Mouse (Mus musculus) retina, embryonic 14.5 days (tissue): ENCODE results near the gene Olfr514.
A peak's percentile ranks its signal among the peaks of the same experiment; 100 is the strongest.

Experiments used
- DNase-seq: peaks from one replicate; pipeline ENCODE4 v3.0.0-alpha.2; 2015; ENCODE audit warnings: low spot score

The Olfr514 gene

DNA sequence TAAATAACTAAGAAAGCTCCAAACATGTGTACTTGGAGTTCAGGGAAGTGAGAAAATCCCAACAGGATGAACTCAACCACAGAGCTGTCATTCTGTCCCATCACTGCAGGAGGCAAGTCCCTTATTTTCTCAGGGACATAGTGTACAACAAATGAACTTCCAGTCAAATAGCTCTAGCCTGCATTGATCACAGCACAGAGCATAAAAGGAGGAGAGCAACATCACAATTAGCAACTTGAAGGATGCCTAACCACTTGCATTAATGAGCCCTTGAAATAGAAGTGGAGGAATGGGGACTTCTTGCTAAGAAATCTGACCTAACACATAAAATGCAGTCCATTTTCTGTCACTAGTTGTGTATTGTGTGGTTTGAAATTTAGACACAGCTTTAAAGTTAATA lies at the start of gene Olfr514:
Gene Olfr514, minus strand, starts transcription at position 101 of the 400 bp plus-strand sequence.
- DNase-seq = no peak

DNA sequence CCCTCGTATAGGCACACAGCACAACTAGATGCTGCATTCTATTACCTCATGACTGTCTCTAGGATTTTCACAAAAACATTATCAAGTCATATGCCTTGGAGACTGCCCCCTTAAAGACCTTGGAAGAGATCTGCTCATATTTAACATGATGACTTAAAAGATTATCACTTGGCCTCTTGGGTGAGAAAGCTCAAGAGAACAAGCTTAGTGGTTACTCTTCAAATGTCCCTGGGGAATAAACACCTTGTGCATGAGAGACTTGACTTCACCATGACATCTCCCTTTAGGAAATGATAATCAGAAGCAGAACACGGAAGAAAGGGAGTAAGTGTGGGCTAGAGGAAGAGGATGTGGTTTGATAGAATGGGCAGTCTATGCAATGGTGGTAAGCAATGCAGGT lies 46.5 kb upstream of the Olfr514 start, which contains the start of gene Olfr517:
Gene Olfr517, minus strand, starts transcription at position 101 of the 400 bp plus-strand sequence.
- DNase-seq = no peak

DNA sequence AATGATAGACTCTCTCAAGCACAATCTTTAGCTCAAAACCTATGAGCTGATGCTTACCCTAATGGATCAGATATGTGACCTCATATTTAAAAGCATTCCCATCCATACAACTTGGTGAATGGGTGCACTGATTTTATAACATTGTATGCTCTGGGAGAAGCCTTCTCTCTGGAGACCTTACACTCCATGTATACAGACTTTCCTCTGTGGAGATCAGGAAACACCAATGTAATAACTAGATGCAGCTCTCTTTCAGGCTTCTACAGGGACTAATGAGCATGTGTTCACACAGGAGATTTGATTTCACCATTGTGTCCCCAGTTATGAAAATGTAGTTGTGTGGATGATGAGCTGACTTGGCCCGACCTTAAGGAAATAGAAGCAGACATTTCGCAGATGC lies 24.6 kb upstream of the Olfr514 start, which contains the start of gene Olfr516:
Gene Olfr516, minus strand, starts transcription at position 101 of the 400 bp plus-strand sequence.
- no peak for DNase-seq

DNA sequence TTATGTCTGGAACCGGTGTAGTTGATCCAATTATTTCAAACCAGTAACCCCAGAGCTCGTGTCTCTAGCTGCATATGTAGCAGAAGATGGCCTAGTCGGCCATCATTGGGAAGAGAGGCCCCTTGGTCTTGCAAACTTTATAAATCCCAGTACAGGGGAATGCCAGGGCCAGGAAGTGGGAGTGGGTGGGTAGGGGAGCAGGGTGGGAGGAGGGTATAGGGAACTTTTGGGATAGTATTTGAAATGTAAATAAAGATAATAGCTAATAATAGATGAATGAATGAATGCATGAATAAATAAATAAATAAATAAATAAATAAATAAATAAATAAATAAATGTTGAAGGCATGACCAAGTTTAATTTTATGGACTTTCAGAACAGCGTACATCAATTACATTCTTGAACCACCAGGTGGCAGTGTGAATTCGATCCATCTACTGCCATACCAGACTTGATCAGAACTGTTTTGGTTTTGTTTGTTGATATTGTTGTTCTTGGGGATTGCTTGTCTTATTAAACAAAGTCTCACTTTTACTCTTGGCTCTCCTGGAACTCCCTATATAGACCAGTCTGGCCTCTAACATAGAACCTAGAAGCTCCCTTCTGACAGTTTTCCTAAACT lies 11.1 kb downstream of the Olfr514 start:
- peak; percentile 78 for DNase-seq

DNA sequence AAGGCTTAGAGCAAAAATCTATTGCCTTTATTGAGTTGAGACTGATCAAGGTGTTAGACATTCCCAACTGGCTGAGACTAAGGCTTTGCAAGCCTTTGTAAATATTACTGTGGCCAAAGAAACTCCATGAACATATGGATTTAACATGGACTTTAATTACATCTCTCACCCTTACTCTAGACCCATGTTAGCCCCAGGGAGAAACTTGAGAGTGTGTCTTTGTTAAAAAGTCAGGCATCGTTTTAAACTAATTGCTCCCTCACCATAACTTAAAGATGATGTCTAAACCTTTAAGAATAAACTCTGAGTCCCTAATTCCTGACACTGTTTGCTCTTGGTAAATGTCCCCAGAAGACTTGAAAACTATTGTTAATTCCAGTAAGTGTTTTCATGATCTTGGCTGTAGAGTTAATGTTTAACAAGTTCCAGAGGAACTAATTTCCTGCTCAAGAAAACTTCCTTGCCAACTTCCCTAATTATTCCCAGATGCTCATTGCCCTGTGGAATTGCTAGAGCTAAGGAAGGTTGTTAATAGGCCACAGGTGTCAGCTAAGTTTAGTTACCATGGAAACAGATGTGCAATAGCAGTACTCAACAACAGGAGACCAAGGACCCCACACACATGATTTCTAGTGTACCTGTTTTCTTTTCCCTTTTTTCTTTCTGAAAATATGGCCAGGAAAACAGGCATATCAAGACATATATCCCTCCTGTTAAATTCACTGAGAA lies 28.4 kb downstream of the Olfr514 start:
- DNase-seq = no peak
